Mouse (Mus musculus) testis, adult 2 months (tissue): ENCODE measurements at regions not wholly inside any gene's neighbourhood (a gene's known extent, or its start where the extent isn't known, plus 50 kb on each side); places are given as distances from the start of the nearest gene placed in this dataset.

Experiments used
- CTCF ChIP-seq: fragments of 200-500 bp; IDR thresholded peaks from 2 replicates; pipeline ENCODE4 v1.5.1; 2012; ENCODE audit warnings: low read depth, mild to moderate bottlenecking, inconsistent platforms, low read length, moderate library complexity; ENCODE audit not compliant: control insufficient read depth, insufficient read depth, insufficient replicate concordance
- POLR2A ChIP-seq: fragments of 200-500 bp; IDR thresholded peaks from 2 replicates; pipeline ENCODE4 v1.6.1; 2012; ENCODE audit warnings: low read depth, mild to moderate bottlenecking, inconsistent platforms, low read length, moderate library complexity; ENCODE audit not compliant: control insufficient read depth

DNA sequence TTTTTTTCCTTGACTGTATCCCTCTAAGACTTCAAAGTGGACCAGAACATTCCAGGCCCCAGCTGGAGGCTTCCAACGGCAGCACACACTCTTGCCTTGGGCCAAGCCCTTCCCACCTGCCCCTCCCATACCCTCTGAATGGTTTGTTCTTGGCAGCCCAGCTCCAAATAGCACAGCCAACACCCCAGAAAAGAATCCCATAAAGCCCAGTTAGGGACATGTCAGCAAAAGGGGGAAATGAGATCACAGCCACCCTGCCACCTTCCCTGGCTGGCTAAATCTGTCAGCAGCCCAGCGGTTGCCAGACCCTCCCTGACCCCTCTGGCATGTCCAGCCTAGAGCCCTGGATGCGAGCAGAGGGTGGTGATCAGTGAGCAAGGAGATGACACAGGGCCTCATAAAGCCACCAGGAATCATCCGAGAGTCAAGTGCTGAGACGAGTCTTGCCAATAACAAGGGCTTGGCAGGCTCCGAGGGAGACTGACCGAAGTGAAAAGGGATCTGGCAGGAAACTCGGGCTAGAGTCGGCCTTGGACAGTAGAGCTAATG, 258.8 kb downstream of the Rplp1 start:
- TF ChIP-seq CTCF = no peak
- no peak for TF ChIP-seq POLR2A
